Comparison of ENCODE assay signal across 22 mouse cellular contexts in the genomic region with DNA sequence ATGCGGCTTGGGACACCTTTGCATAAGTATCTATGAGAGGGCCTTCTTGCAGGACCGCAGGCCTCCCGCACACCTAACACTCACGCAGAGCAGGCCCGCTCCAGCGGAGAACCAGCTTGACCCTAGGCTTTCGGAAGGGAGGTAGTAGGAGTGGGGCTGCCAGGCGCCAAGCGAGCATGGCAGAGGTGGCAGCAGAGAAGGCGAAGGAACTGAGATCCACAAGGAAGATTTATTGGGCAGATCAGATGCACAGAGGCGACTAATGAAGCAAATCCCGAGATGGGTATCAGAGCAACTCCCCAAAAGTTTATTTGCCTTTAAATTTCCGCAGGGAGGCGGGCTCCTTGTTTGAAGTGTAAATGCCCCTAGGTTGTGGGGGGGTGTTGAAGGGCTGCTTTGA. TPM values are rescaled to one million over a fixed set of nuclear protein-coding genes. Genes with fewer than 3 reads are reported as not detected.
DNase-seq lines count a peak whose midpoint lies in the region; ATAC-seq and TF ChIP-seq lines count a peak whose summit lies in the region.
"Had no signal": no experiment of that assay in that cellular context is flagged by ENCODE, and none has a peak within 500 bp of the region (broad histone marks: within the 10 kb centered on the region; RNA-seq: fewer than 3 reads in every experiment).

No protein-coding gene starts in this region.

- H3K36me3 ChIP-seq in hindbrain, embryonic 13.5 days: no peaks in the 10 kb centered on the region
- no peaks in the 10 kb centered on the region for H3K36me3 ChIP-seq in kidney, postnatal 0 days (ENCODE audit: insufficient read depth, low read length)
- no peaks in the 10 kb centered on the region for H3K36me3 ChIP-seq in neural tube, embryonic 15.5 days
- no peaks in the 10 kb centered on the region for H3K36me3 ChIP-seq in liver, embryonic 11.5 days (ENCODE audit: control insufficient read depth, insufficient read depth, low read length)
- H3K36me3 ChIP-seq: G1E; intestine, embryonic 15.5 days; midbrain, embryonic 15.5 days had no signal

- ATAC-seq in hindbrain, embryonic 13.5 days (ENCODE audit: low FRiP score): no peak
- no peak for ATAC-seq in kidney, postnatal 0 days (replicated peaks; ENCODE audit: low FRiP score, low read depth)
- no peak for ATAC-seq in neural tube, embryonic 15.5 days (ENCODE audit: low FRiP score)
- no peak for ATAC-seq in liver, embryonic 11.5 days (replicated peaks; ENCODE audit: low FRiP score)
- ATAC-seq: intestine, embryonic 15.5 days; midbrain, embryonic 15.5 days had no signal

- H3K27ac ChIP-seq in hindbrain, embryonic 13.5 days: peak overlapping the region; percentile 92
- peak overlapping the region; percentile 97 for H3K27ac ChIP-seq in kidney, postnatal 0 days
- peak overlapping the region; percentile 80 for H3K27ac ChIP-seq in neural tube, embryonic 15.5 days (replicated peaks)
- H3K27ac ChIP-seq in liver, embryonic 11.5 days (ENCODE audit: low read depth, low read length): no peak overlapping the region
- H3K27ac ChIP-seq: intestine, embryonic 15.5 days; layer of hippocampus, adult 2 months; left cerebral cortex, adult 2 months; midbrain, embryonic 15.5 days had no signal

- peak overlapping the region; percentile 14; the same call in 1 of the 2 replicates for H3K9ac ChIP-seq in hindbrain, embryonic 13.5 days
- H3K9ac ChIP-seq in kidney, postnatal 0 days (ENCODE audit: low read depth, low read length): no peak overlapping the region
- no peak overlapping the region for H3K9ac ChIP-seq in neural tube, embryonic 15.5 days (replicated peaks)
- H3K9ac ChIP-seq in liver, embryonic 11.5 days (ENCODE audit: low read depth, low read length): no peak overlapping the region
- H3K9ac ChIP-seq: intestine, embryonic 15.5 days; midbrain, embryonic 15.5 days had no signal

- under 1% methylated on average over 14 of the region's 14 CpGs for WGBS in hindbrain, embryonic 13.5 days
- WGBS in kidney, postnatal 0 days: 3% methylated on average over 14 of the region's 14 CpGs
- WGBS in neural tube, embryonic 15.5 days: 3% methylated on average over 14 of the region's 14 CpGs
- WGBS in liver, embryonic 11.5 days: 4% methylated on average over 14 of the region's 14 CpGs

- intact Hi-C loops in heart, postnatal 25 days (cut with DNase I): loop anchor here (5.0 to 10.0 kb wide), 3 partner anchors 71 to 401 kb away; a partner anchor contains a TSS

- H3K27me3 ChIP-seq in hindbrain, embryonic 13.5 days: peaks cover 92% of the 10 kb centered on the region
- H3K27me3 ChIP-seq in kidney, postnatal 0 days (ENCODE audit: insufficient read depth, low read length): peaks cover 44% of the 10 kb centered on the region
- peaks cover 83% of the 10 kb centered on the region for H3K27me3 ChIP-seq in neural tube, embryonic 15.5 days (replicated peaks)
- H3K27me3 ChIP-seq in liver, embryonic 11.5 days (replicated peaks; ENCODE audit: control insufficient read depth, insufficient read depth, low read length): peaks cover 100% of the 10 kb centered on the region

- H3K4me3 ChIP-seq in hindbrain, embryonic 13.5 days: peak overlapping the region; percentile 13; the same call in 1 of the 2 replicates
- peak overlapping the region; percentile 20 for H3K4me3 ChIP-seq in kidney, postnatal 0 days (replicated peaks; ENCODE audit: low read depth, low read length)
- 0 out of 2 replicates have a peak overlapping the region, but pooled peaks have one; percentile 6 for H3K4me3 ChIP-seq in neural tube, embryonic 15.5 days (replicated peaks)
- no peak overlapping the region for H3K4me3 ChIP-seq in liver, embryonic 11.5 days (ENCODE audit: low read depth, low read length)
- H3K4me3 ChIP-seq: intestine, embryonic 15.5 days; layer of hippocampus, adult 2 months; left cerebral cortex, adult 2 months; midbrain, embryonic 15.5 days had no signal

- H3K4me2 ChIP-seq in hindbrain, embryonic 13.5 days: peak overlapping the region; percentile 52
- H3K4me2 ChIP-seq in kidney, postnatal 0 days (ENCODE audit: low read length): peak overlapping the region; percentile 75
- peak overlapping the region; percentile 52 for H3K4me2 ChIP-seq in neural tube, embryonic 15.5 days
- no peak overlapping the region for H3K4me2 ChIP-seq in liver, embryonic 11.5 days
- H3K4me2 ChIP-seq: intestine, embryonic 15.5 days; midbrain, embryonic 15.5 days had no signal

- peaks cover 43% of the 10 kb centered on the region for H3K4me1 ChIP-seq in hindbrain, embryonic 13.5 days (replicated peaks)
- peaks cover 15% of the 10 kb centered on the region for H3K4me1 ChIP-seq in kidney, postnatal 0 days (replicated peaks; ENCODE audit: insufficient read depth, low read length)
- peaks cover 52% of the 10 kb centered on the region for H3K4me1 ChIP-seq in neural tube, embryonic 15.5 days
- H3K4me1 ChIP-seq in liver, embryonic 11.5 days (replicated peaks; ENCODE audit: control insufficient read depth, insufficient read depth, low read length): peaks cover 6% of the 10 kb centered on the region

- peak; percentile 57 for DNase-seq in kidney, adult 11 months
- no peak for DNase-seq in kidney, postnatal 14 days
- peak; percentile 93 for DNase-seq in kidney, postnatal 0 days (ENCODE audit: low spot score)
- DNase-seq in heart, postnatal 25 days (ENCODE audit: low spot score): no peak
- DNase-seq in liver, embryonic 11.5 days (ENCODE audit: low spot score): no peak
- DNase-seq: adrenal gland, adult 2 months; cerebellum, adult 2 months; gastrocnemius, postnatal 25 days; heart, postnatal 10 days; lung, adult 2 months; right cerebral cortex, adult 18-20 months; thymus, postnatal 25 days had no signal

- peak; percentile 21; the same call in 1 of the 2 replicates for TF ChIP-seq CTCF in kidney, postnatal 0 days (IDR thresholded peaks at IDR 0.05; ENCODE audit: low read depth)

- H3K9me3 ChIP-seq in hindbrain, embryonic 13.5 days: no peaks in the 10 kb centered on the region
- no peaks in the 10 kb centered on the region for H3K9me3 ChIP-seq in kidney, postnatal 0 days (replicated peaks; ENCODE audit: low read length)
- H3K9me3 ChIP-seq in neural tube, embryonic 15.5 days (replicated peaks): no peaks in the 10 kb centered on the region
- H3K9me3 ChIP-seq in liver, embryonic 11.5 days (ENCODE audit: control insufficient read depth, low read length): no peaks in the 10 kb centered on the region
- H3K9me3 ChIP-seq: intestine, embryonic 15.5 days; midbrain, embryonic 15.5 days had no signal

RNA-seq across cellular contexts. Expression of a gene that starts 2.5 kb away (rescaled TPM):
- 17.1 and 17.2 TPM in 2 replicates for polyA plus RNA-seq in hindbrain, embryonic 13.5 days (2015; fragmentation: Nextera tagmentation; extraction: Ambion mirVana)
- 27.4 and 29.6 TPM in 2 replicates for polyA plus RNA-seq in kidney, postnatal 0 days (2015; fragmentation: Nextera tagmentation; extraction: Ambion mirVana)
- polyA plus RNA-seq in neural tube, embryonic 15.5 days (2015; fragmentation: Nextera tagmentation; extraction: Ambion mirVana): 16.5 and 20.5 TPM in 2 replicates
- not detected for total RNA-seq in heart, postnatal 25 days (2021)
- not detected in 2 replicates for polyA plus RNA-seq in liver, embryonic 11.5 days (2014; fragmentation: Nextera tagmentation; extraction: Ambion mirVana)
- total RNA-seq: adrenal gland, adult 2 months; gastrocnemius, postnatal 25 days; heart, postnatal 10 days had no signal
- polyA plus RNA-seq: adrenal gland, adult 2 months; C2C12; G1E; lung, adult 2 months; spleen, adult 2 months; stomach, embryonic 16.5 days had no signal

Comparison
In these comparisons a context has a peak if more than half of its experiments do, and no peak if none do; other contexts are left out.
1. DNase-seq: peak in kidney, adult 11 months (single experiment) and kidney, postnatal 0 days (single experiment); none in kidney, postnatal 14 days (single experiment), heart, postnatal 25 days (single experiment) and liver, embryonic 11.5 days (single experiment).
2. RNA of a gene that starts 2.5 kb away (polyA plus RNA-seq): 27.4 to 29.6 TPM in kidney, postnatal 0 days, 16.5 to 20.5 TPM in neural tube, embryonic 15.5 days and 17.1 to 17.2 TPM in hindbrain, embryonic 13.5 days; not detected in liver, embryonic 11.5 days; every median in the first group is over 10 times any median in the second.